Mouse (Mus musculus): ENCODE data around the gene Nav2.

Nav2 gene

DNA sequence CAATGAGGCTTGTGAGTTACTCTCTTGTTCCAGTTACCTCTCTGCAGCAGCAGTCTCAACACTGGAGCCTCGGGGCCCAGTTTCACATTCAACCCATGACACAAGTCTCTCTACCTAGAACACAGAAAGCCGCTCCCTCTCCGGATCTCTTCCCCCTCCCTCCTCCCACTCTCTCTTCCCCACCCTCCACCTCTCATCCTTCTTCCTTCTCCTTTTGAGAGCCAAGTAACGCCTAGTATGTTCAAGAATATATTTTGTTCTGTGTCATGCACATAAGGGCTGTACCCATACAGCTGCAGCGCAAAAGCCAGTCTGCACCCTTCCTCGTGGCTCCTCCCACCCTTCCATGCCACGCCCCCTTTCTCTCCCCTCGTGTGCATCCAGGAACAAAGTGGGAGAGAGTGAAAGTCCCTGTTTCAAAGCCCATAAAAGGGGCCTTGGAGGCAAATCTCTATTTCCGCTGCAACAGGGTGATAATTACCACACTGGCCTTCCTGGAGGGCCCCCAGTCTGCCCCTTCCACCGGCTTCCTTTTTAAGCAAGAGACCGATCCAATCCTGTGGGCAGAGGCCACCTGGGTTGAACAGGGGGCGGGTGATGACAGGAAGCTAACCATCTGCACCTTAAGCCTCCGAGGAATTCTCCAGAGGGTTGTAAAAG lies 588.4 kb downstream of the Nav2 start:
- peak in 1 of 2 experiments; percentile 52 for DNase-seq

DNA sequence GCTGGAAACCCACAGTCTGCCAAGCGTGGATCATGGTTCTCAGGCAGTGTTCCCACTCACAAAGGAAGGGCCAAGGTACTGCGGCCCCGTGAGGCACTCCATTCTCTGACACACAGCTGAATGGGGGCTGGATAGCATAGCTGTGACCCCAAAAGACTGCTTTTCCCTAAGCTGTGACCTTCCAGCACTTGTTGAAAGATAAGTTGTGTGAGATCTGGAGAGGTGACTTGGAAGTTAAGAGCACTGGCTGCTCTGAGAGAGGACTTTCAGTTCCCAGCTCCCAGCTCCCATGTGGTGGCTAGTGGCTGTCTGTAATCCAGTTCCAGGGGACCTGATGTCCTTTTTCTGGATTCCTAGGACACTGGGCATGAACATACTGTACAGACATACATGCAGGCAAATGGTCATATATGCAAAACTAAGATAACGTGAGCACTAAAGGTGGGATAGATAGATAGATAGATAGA lies 588.9 kb downstream of the Nav2 start:
- DNase-seq: no peak

DNA sequence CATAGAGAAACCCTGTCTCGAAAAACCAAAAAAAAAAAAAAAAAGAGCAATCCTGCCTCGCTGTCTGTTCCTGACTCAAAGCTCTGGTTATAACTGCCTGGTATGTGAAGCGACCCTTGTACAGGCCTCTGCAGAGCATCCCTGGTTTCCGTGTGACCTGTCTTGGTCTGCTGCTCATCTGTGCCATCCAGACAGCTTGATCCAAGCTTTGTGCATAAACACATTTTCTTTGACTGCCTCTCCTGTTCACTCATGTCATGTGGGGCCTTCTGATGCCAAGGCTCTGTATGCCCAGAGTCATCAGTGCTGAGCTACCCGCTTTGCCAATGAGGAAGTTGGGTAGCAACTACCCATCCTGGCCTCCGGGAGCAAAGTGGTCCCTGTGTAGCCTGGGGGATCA lies 591.1 kb downstream of the Nav2 start:
- peak; percentile 74 to 91 for DNase-seq

DNA sequence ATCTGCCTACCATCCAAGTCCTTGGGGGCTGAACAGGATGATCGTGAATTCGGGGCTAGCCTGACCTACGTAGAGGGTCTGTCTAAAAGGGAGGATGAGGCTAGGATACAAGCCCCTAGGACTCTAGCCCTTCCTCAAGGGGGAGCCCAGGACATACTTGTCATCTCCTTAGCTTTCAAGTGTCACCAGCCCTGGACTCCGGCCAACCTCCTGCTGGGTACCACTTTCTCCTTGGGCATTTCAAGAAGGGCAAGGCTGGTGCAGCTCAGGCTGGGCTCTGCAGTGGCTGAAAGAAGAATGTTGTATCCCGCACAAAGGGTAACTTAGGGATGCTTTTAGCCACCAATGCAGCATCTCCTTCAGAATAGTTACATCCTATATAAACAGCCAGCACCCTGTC lies 592.4 kb downstream of the Nav2 start:
- DNase-seq: no peak

DNA sequence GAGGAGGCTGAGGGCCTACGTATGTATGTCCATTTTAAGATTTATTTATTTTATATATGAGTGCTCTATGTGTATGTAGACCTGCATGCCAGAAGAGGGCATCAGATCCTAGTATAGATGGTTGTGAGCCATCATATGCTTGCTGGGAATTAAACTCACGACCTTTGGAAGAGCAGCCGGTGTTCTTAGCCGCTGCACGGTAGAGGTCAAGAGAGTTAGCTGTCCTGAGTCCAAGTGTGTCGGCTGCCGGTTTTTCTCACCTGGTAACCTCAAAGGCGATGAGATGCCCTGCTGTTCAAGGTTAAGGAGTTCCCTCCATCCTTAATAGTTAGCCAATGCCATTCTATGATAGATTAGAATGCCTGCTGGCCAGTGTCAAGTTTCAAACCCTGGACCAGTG lies 594.9 kb downstream of the Nav2 start:
- peak; percentile 62 to 76 for DNase-seq

DNA sequence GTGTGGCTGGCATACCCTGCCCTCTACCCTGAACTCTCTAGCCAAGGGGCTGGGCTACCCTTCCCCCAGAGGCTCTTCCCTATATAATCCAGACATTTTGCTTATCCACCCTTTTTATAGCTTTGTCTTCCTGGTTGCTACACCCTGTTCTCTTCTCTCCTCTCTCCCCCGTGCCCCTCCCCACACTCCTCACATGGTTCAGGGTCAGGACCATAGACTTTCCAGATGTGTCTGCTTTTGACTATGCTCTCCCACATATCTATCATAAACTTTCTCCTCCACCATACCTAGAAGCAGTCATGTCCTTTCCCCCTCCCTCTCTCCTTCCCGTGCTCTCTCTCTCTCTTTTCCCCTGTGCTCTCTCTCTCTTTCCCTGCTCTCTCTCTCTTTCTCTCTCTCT lies 595.4 kb downstream of the Nav2 start:
- no peak for DNase-seq

DNA sequence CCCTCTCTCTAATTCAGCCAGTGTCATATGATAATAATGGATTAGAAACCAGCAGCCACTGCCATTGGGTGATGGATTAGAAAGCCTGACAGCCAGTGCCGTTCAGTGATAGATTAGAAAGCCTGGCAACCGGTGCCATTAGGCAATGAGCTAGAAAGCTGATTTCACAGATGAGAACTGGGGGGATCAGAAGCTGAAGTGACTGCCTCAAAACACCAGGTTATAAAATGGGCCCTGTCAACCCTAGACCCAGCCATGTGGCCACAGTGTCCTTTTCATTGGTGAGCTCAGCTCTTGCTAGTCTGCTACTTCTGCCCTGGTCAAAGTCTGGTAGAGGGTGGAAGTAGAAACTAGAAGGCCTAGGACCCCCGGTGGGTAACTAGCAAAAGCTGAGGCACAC lies 595.8 kb downstream of the Nav2 start:
- DNase-seq: no peak

DNA sequence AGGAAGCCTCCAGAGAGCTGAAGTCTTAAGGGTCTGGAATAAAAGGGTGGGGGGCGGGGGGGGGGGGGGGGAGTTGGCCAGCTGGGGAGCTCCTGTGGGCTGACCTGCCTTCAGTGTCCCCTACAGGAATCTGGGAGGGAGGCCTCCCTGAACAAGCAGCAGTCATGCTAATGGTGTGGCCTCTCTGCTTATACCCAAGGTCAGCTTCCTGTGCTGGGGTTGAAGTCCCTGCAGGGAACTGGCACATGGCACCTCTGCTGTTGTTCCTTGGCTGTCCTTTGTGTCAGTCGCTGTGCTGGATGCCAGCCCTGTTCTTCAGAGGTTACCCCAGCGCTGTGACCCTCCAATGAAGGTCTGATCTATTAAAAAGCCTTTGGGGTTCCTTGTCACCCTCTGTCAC lies 596.5 kb downstream of the Nav2 start:
- peak; percentile 61 to 64 for DNase-seq

DNA sequence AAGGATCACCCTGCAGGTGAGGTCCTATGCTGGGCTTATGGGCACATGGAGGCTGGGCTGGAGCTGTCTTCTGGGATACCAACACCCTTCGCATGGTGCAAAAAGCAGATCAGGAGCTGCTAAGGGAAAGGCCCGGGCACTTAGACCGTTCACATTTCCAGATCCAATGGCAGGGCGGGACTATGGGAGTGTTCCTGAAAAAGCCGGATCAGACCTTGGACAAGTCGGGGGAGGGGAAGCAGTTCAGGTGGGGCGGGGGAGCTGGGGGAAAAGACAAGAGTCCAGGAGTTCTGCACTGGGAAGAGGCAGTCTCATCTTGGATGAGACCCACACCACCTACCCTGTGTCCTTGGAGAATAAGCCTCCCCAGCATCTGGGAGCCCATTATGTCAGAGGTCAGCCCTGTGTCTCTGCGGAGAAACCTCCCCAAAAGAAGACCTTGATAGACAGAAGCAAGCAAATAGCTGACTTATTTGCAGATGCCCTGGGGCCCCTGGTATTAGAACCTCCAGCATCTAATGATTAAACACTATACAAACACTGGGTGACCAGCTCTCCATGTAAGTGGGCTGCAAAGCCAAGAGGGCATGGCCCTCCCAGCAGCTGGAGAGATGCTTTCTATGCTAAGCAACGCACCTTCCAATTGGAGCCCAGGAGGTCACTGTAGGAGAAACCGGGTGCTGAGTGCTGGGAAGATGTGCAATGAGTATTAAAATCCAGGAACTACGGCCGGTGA lies 597.7 kb downstream of the Nav2 start:
- DNase-seq: peak; percentile 38 to 40

DNA sequence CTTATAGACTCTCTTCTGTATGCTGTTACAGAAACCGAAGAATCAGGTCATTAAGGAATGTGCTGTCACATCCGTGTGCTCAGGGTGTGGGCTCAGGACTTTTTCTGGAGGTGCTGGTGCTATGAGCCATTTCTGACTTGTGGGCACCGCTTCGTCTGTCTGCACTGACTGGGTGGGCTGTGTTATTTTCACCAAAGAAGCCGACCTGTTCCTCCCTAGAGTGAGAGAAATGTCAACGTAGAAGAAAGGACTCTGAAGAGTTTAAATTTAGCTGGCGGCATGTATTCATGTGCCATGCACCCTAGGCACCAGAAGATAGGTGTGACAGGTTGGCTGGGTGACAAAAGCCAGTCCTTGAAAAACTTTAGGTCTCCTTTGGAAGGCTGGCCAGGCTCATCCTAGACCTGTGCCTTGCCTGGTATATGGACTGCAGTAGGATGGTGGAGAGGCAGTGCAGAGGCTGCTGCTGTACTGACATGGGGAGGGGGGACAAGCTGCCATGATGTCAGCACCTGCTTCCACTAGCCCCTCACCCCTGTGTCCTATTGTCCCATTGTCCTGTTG lies 599.5 kb downstream of the Nav2 start:
- DNase-seq: no peak

DNA sequence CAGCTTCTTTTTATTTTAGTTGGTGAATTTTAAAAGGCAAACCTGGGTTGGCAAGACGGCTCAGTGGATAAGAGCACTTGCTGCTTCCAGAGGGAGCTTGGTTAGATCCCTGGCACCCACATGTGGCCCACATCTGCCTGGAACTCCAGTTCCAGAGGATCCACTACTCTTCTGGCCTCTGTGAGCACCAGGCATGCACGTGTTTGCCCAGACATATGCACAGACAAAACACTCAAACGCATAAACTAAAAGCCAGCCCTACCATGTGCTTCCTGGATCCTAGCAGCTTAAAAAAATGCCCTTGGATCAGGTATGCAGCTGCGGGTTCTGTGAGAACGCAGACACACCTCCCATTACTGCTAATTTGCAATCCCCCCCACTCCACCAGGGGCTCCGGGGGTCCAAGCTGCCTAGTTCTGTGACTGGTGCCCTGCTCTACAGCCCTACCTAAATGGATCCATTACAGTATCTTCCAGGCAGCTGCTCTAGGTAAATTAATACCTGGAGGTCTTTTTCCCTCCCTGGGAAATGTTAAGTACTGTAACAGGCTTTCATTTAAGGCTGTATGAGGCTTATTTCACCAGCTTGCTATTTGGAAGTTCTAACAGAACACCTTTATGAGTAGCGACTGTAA lies 603.4 kb downstream of the Nav2 start:
- DNase-seq: no peak

DNA sequence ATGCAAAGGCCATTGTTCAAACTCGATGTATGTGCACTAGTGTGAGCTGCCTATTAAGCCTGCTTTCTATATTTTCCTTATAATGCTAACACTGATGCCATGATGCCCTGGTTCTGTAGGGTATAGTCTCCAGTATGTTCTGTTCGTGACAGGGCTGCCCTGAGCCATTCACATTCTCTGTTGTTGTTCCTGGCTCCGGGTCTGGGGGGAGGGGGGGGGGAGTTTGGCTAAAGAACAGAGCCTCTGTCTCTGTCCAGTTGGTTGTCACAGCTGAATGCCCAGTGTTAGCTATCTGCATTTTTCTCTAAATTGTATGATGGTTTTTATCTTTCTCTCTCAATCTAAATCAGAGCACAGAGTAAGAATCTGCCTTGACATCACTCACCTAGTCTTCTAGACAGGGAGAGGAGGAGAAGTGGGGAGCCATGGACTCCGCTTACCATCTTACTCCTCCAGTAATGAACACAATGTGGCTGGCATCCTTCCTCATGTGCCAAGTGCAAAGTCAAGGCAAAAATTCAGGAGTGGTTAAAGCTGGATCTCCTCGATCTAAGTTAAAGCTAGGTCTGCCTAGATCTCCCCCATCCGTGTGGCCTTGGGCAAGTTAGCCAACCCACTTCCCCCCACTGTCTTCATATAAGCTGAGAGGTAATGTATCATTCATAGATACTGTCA lies 605.4 kb downstream of the Nav2 start:
- DNase-seq: peak in 1 of 2 experiments; percentile 52

DNA sequence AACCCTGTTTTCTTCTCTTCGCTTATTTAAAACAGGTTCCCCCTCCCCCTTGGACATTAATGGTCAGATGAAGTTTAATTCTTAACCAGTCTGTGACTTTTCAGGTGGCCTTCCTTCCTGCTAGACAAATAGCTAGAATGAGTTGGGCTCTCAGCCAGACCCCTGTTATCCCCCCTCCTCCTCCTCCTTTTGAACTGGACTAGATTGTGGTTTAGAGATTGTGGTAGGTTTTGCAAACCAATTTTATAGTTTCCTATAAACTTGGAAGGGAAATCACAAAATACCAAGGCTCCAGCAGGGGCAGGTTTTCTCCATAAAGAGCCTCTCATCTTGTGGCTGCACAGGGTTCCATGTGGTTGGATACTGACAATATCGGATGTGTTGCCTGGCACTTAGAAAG lies 606.5 kb downstream of the Nav2 start:
- DNase-seq: peak; percentile 73 to 86

DNA sequence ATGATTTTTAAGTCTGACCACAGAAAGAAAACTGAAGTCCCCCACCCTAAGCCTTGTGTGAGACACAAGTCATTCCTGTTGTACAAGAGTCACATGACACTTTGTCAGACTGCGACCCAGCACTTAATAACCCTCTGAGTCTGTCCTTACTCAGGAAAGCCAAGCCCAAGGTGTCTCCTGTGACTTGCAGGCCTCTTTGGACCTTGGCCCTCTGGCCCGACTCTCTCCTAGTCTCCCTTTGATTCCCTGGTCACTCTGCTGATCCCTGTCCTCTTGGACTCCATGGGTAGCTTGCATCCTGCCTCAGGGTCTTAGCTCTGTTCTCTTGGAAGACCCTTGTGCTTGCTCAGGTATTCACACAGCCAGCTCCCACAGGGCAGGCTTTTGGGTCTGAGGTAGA lies 612.0 kb downstream of the Nav2 start:
- DNase-seq: peak; percentile 75 to 86

DNA sequence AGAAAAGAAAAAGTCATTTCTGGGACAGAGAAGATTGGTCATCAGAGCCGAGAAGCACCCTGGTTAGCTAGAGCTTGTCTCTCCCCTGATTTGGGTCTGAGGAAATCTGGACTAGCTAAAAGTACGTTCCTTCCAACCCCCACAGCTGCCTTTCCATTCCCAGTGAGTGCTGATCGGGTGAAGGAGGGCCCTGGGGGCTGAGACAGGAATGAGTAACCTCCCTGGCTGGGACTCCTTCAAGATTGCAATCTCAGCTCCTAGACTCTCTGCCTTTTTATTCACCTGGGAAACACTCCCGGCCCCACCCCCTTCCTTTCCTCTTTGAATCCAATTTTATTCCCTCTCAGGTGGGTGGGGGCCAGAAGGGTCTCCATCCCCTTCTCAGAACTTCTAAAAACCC lies 612.8 kb downstream of the Nav2 start:
- no peak for DNase-seq

DNA sequence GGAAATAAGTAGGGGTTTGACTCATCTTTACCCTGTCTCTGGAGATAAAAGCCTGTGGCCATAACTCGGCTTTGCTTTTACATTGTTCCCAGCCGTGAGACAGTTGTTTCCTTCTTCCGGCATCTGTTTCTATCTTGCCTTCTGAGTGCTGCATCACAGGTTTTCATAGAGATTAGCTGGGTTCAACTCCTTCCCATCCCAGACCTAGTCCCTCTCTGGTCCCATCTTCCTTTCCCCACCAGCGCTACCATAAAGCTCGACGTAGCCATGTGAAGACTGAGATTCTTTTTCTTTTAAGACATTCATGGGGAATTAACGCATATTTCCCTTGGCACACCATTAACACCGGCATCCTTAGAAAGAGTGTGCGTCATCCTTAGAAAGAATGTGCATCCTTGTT lies 613.5 kb downstream of the Nav2 start:
- no peak for DNase-seq

DNA sequence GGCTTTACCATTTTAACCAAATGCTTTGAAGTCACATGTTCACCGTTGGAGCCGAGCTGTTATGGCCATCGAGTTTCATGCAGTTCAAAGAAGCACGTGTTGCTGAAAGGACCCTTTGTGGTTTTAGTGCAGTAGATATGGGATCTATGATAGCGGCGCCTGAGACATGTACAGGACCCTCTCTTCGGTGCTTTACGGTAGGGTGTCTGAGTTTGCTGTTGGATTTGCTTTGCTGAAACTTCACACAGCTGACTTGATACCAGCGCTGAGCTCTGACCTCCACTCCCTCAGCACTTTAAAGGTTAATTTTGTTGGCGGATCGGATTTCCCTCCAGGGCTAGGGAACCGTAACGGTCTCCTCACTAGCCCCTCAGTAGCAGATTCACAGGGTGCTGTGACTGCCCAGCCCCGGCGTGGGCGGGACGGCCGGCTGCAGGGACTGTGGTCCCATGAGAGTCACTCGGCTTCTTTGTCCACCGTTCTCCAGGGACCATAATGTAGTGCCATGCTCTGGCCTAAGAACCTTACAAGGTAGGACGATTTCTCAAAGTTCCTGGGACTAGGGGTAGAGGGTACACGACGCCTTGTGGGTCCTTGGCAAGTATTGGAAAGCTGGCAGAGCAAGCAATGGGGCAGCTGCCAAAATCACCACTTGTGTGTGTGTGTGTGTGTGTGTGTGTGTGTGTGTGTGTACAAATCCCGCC lies 614.0 kb downstream of the Nav2 start:
- peak; percentile 75 to 78 for DNase-seq

DNA sequence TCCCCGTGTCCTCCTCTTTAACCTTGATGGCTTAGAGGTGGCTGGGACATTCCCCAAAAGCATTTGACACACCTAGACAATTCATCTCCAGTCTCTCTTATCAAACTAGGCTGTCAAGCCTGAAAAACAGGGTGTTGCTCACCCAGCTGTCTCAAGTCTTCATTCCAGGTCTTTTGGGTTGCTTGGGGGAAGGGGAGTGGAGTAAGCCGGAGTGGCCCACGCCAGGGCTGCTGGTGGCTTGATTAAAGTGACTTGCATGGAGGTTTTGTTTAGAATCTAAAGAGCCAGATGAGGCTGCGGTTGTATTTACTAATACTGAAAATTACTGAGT lies 614.6 kb downstream of the Nav2 start:
- DNase-seq: no peak

DNA sequence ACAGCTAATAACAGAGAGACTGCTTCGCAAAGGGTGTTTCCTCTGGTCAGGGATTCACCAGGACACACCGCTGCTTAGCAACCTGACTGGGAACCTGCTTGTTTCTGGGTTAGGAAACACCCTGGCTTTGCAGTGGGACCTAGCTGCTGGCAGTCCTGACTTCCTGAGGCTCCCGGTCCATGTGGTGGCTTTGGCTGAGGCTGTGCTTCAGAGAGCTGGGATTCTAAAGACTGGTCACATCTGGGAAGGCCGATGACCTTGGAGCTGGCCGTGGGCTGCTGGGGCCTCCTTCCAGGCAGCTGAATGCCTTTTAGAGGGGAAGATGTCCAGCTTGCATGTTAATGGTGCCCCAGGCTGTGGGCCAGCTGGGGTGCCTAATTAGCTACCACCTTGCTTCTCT lies 615.2 kb downstream of the Nav2 start:
- peak; percentile 53 for DNase-seq

DNA sequence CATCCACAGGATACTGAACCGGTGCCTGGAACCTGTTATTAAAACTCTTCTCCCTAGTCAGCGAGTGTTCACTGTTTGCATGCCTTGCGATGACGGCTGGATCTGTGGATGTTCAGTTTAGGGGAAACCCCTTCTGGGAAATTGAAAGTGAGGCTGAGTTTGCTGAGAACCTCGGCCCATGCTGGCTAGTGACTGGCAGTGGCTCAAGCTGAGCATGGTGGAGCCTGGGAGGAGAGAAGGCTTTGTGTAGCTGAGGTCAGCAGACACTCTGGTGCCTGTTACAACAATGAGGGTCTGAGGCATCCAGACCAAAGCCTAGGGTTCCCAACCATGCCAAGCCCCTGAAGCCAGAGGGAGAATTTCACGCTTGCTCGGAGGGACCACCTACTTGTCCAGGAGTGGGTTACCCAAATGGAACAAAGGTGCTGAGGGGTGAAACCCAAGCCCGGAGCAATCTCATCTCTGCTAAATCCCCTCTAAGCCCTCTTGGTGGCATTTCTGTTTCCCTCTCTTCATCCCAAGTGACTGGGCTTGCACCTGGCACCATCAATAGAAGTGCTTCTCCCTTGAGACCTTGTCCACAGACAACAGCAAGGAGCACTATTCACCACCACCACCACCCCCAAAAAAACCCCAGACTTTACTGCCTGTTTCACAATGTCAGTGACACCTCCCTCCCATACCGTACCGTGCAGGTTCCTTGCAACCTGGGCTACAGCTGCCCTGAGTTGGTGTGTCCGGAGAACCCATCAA lies 617.0 kb downstream of the Nav2 start:
- no peak for DNase-seq

DNA sequence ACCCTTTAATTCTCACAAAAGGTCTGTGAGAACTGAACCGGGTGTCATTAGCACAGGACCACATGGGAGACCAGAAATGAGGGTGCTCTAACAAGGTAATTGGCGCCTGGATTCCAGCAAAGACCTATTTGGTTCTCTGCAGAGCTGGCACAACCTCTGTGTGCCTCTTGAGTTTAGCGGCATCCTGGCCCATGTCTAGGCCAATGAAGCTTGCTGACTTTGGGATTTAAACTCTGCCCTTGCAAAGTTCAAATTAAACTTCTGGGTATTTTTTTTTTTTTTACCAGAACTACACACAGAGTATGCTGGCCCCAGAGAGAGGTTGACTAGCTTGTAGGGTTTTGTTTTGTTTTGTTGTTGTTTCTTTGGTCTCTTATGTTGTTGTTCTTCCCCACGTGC lies 617.6 kb downstream of the Nav2 start:
- DNase-seq: peak; percentile 47 to 56

DNA sequence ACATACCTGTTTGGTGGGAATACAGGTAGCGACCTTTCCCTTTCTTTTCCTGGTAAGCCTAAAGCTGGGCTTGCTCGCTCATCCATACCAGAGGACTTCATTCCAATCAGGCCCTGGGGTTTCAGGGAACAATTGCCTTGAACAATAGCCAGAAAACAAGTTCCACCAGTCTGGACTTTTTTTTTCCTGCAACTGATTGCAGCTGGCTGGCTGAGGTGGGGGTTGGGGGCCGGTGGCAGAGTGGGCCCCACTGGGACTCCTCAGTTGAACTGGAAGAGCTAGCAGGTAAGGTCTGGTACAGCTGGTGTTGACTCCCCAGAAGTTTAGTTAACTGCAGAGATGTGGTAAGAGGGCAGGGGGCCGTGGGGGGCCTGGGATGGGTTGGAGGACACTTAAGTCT lies 619.0 kb downstream of the Nav2 start:
- DNase-seq: peak in 1 of 2 experiments; percentile 47

Measured in kidney, postnatal 36 days (tissue).